Mouse (Mus musculus) liver, adult 2 months (tissue): ENCODE measurements around the gene Nat9. TPM values are rescaled to one million over a fixed set of nuclear protein-coding genes. Genes with fewer than 3 reads are reported as not detected.

Source experiments
- DNase-seq: peaks from one replicate; pipeline ENCODE4 v3.0.0-alpha.2; 2011; ENCODE audit warnings: low read depth, low spot score; ENCODE audit errors: extremely low read depth
- H3K27ac ChIP-seq: fragments of 200-500 bp; replicated peaks from 2 replicates; pipeline ENCODE4 v1.5.1; 2012; ENCODE audit warnings: low read depth, mild to moderate bottlenecking, control low read depth, inconsistent platforms, low read length; ENCODE audit not compliant: insufficient read depth
- H3K27me3 ChIP-seq: fragments of 200-500 bp; 2 replicates; pipeline ENCODE4 v1.6.1; 2012; ENCODE audit warnings: mild to moderate bottlenecking, moderate library complexity, low read length, inconsistent platforms; ENCODE audit not compliant: control insufficient read depth, insufficient read depth
- H3K36me3 ChIP-seq: fragments of 200-500 bp; 2 replicates; pipeline ENCODE4 v1.6.1; 2012; ENCODE audit warnings: low read length, inconsistent platforms; ENCODE audit not compliant: control insufficient read depth, insufficient read depth
- H3K4me1 ChIP-seq: fragments of 200-500 bp; 2 replicates; pipeline ENCODE4 v1.6.1; 2011; ENCODE audit warnings: low read length; ENCODE audit not compliant: control insufficient read depth, insufficient read depth
- H3K4me3 ChIP-seq: fragments of 200-500 bp; 2 replicates; pipeline ENCODE4 v1.5.1; 2011; ENCODE audit warnings: low read depth, mild to moderate bottlenecking, control low read depth, low read length, moderate library complexity; ENCODE audit not compliant: insufficient read depth
- H3K79me2 ChIP-seq: fragments of 200-500 bp; 2 replicates; pipeline ENCODE4 v1.6.1; 2012; ENCODE audit warnings: inconsistent platforms, mild to moderate bottlenecking, low read length, moderate library complexity; ENCODE audit not compliant: control insufficient read depth, insufficient read depth
- H3K9ac ChIP-seq: fragments of 200-500 bp; 2 replicates; pipeline ENCODE4 v1.6.1; 2012; ENCODE audit warnings: low read depth, mild to moderate bottlenecking, control low read depth, inconsistent platforms, low read length
- CTCF ChIP-seq: fragments of 200-500 bp; IDR thresholded peaks from 2 replicates; pipeline ENCODE4 v1.5.1; 2011; ENCODE audit warnings: low read depth, low read length, control low read depth
- POLR2A ChIP-seq: fragments of 200-500 bp; IDR thresholded peaks from 2 replicates; pipeline ENCODE4 v1.6.1; 2011; ENCODE audit warnings: low read length, control low read depth; ENCODE audit not compliant: insufficient read depth; ENCODE audit errors: extremely low read depth
- WGBS: fragments of 180-500 bp; shearing (Covaris S2); methylation state at CpG from one replicate; pipeline ENCODE4 v1.1.7; 2018; 5-methylcytosine and 5-hydroxymethylcytosine counted together
- polyA plus RNA-seq: library from polyadenylated mRNA; depleted of rRNA; stranded (reverse); fragments of >200 nt; gene quantifications from 2 replicates; pipeline ENCODE4 v1.2.3, GENCODE M21; 2012
- total RNA-seq: library from RNA; depleted of rRNA; stranded (reverse); fragments of >200 nt; gene quantifications from 2 replicates; pipeline ENCODE4 v1.2.3, GENCODE M21; 2014

The Nat9 gene
- total and polyA plus RNA-seq, 2 experiments: 28.7 to 43.7 TPM

DNA sequence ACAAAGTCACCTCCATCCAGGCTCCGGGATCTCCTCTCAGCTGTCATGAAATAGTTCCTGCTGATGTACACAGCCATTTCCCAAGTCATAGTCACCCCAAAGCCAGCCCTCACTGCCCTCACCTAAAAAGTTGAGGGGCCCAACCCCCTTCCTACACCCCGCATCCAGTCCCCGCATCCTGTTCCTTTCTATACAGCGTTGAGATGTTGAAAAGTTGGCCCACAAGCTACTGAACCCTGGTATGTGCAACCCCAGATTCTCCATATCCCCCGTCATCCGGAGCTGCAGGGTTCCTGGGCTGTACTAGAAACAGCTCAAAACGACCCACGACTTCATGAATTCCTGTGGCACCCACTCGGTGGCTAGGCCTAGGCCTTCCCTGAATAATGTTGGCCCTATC, 34.6 kb downstream of the Nat9 start:
- no peak for TF ChIP-seq CTCF
- TF ChIP-seq POLR2A: no peak
- Histone ChIP-seq H3K4me1 (peaks cover 3% of the 10 kb centered on the region; the same call in 1 of the 2 replicates), H3K9ac (no peak overlapping the region), H3K4me3 (no peak overlapping the region), H3K27ac (no peak overlapping the region), H3K79me2 (no peaks in the 10 kb centered on the region), H3K36me3 (no peaks in the 10 kb centered on the region), H3K27me3 (peaks cover 2% of the 10 kb centered on the region; the same call in 1 of the 2 replicates)
- WGBS: 74% methylated on average over 9 of the region's 9 CpGs
- DNase-seq: no peak

DNA sequence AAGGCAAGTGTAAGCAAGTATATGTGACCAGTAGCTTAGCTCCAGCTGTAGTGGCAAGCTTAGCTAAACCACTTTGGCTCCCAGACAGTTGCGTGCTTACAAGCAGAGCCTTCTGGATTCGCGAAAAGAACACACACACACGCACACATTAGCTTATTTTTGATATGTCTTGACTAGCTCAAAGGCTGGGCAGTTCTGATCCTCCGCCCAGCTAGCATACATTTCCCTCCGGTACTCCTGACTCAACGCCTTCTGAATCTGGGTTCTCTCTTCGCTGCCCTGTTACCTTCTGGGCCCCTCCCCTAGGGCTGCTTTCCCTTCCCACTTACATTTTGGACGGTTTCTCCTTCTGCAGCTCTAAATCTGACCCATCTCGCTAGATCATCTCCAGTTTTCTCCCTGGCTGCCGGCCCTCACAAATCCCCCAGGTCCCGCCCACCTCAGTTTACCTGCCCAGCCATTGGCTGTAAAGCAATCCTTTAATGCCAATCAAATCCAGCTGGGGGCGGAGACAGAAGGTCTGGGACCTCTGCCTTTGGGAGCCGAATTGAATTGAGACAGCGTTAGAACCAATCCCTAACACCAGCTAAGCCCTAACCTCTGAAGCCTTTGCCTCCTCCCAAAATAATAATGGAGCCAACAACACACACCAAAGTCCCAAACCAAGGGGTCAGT, 35.8 kb downstream of the Nat9 start:
- H3K79me2 ChIP-seq: no peaks in the 10 kb centered on the region
- H3K27me3 ChIP-seq: peaks cover 2% of the 10 kb centered on the region; the same call in 1 of the 2 replicates
- peaks cover 3% of the 10 kb centered on the region; the same call in 1 of the 2 replicates for H3K4me1 ChIP-seq
- no peak overlapping the region for H3K9ac ChIP-seq
- no peak overlapping the region for H3K4me3 ChIP-seq
- no peak for DNase-seq
- no peak for TF ChIP-seq POLR2A
- TF ChIP-seq CTCF: no peak
- no peaks in the 10 kb centered on the region for H3K36me3 ChIP-seq
- WGBS: 15% methylated on average over 15 of the region's 15 CpGs
- H3K27ac ChIP-seq: no peak overlapping the region

DNA sequence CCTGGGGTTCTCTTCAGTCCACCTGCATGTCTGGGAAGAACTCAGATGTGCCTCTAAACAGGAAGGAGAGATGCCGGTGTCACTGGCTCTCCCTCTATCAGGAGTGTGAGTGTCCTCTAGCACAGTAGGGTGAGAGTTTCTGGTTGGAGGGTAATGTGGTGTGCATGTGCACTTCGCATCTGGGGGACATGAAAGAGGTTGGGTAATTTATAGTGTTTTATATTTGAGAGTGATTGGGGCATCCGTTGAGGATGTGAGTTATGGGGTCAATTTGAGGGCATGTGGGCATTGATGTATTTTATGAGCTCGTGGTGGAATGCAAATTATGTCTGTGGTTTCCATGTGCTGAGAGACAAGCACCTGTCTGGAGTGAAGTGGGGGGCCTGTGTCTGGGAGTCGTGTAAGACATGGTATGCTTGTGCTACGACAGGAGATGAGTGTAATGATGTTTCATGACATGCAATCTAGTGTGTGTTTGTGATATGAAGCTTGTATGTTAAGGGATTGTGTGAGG, 36.9 kb downstream of the Nat9 start:
- Histone ChIP-seq H3K9ac (no peak overlapping the region), H3K27ac (no peak overlapping the region), H3K4me1 (peaks cover 3% of the 10 kb centered on the region; the same call in 1 of the 2 replicates), H3K79me2 (no peaks in the 10 kb centered on the region), H3K4me3 (no peak overlapping the region), H3K27me3 (peaks cover 2% of the 10 kb centered on the region; the same call in 1 of the 2 replicates), H3K36me3 (no peaks in the 10 kb centered on the region)
- TF ChIP-seq CTCF (no peak), POLR2A (no peak)
- WGBS: 79% methylated on average over 6 of the region's 6 CpGs
- no peak for DNase-seq

DNA sequence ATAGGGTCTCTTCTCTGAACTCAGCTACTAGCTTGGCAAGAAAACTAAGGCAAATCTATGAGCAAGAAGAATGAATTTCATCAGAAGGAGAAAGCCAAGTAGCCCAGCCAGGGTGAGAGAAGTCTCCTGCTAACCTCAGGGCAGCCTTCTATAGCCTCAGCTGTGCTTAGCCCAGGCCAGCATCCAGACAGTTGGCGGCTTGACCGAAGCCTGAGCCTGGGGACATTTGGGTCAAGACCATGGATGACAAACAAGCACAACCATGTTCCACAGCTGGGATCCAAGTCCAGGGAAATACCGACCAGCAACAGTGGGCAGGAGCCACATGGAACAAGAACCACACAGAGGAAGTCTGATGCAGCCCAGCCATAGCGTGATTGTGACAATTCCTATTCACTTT, 39.8 kb downstream of the Nat9 start:
- no peaks in the 10 kb centered on the region for H3K4me1 ChIP-seq
- DNase-seq: no peak
- H3K27me3 ChIP-seq: peaks cover 2% of the 10 kb centered on the region; the same call in 1 of the 2 replicates
- no peak for TF ChIP-seq CTCF
- no peak for TF ChIP-seq POLR2A
- H3K4me3 ChIP-seq: no peak overlapping the region
- H3K27ac ChIP-seq: no peak overlapping the region
- 81% methylated on average over 4 of the region's 4 CpGs for WGBS
- no peak overlapping the region for H3K9ac ChIP-seq
- no peaks in the 10 kb centered on the region for H3K79me2 ChIP-seq
- H3K36me3 ChIP-seq: no peaks in the 10 kb centered on the region

DNA sequence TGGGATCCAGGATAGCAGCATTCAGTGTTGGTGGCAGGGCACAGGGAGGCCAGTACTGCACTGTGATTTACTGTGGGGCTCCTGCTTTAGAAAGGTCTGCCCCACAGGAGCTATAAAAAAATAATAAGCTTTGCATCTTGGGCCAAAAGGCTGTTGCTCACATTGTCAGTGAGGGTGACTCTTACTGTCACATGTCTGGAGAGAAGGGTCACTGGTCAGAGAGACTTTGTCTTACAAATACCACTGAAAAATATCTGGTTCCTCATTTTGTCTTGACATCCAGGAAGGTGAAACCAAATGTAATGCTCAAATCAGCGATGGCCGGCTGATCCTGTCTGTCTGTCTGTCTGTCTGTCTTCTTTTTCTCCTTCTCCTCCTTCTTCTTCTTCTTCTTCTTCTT, 45.7 kb downstream of the Nat9 start:
- Histone ChIP-seq H3K36me3 (no peaks in the 10 kb centered on the region), H3K27me3 (no peaks in the 10 kb centered on the region), H3K4me1 (no peaks in the 10 kb centered on the region), H3K9ac (no peak overlapping the region), H3K4me3 (no peak overlapping the region), H3K79me2 (no peaks in the 10 kb centered on the region), H3K27ac (no peak overlapping the region)
- DNase-seq: peak; percentile 22
- 82% methylated on average over 2 of the region's 2 CpGs for WGBS
- TF ChIP-seq CTCF (no peak), POLR2A (no peak)
